Mouse (Mus musculus): Measurements from ENCODE around the gene Polr2b. TPM values are rescaled to one million over a fixed set of nuclear protein-coding genes. Genes with fewer than 3 reads are reported as not detected.

The Polr2b gene
- 16.1 and 16.2 TPM in 2 replicates for polyA plus RNA-seq (2012; rRNA removed)

GRCm38 (mm10) chr5:77309924-77310772 lies at the start of gene Polr2b, which contains the start of gene Noa1:
Gene Polr2b, plus strand, starts transcription at chr5:77310147.
Gene Noa1, minus strand, starts transcription at chr5:77310084.

GRCm38 (mm10) chr5:77265081-77265670 lies 44.8 kb upstream of the Polr2b start, which contains the start of gene Rest:
Gene Rest, plus strand, starts transcription at chr5:77265491.

Other genes starting within 250 kb of the Polr2b start
- 11.9 and 15.4 TPM in 2 replicates for gene Hopx, start 195.0 kb upstream of the Polr2b start, polyA plus RNA-seq (2012; rRNA removed)
- 0.06 and 0.19 TPM in 2 replicates for gene Spink2, start 98.7 kb upstream of the Polr2b start, polyA plus RNA-seq (2012; rRNA removed)
- gene Rest, start 44.7 kb upstream of the Polr2b start, polyA plus RNA-seq (2012; rRNA removed) = 3.4 and 3.6 TPM in 2 replicates
- 7.1 and 7.4 TPM in 2 replicates for gene Noa1, start 63 bp upstream of the Polr2b start, polyA plus RNA-seq (2012; rRNA removed)
- 44.6 and 60.1 TPM in 2 replicates for gene Igfbp7, start 97.9 kb downstream of the Polr2b start, polyA plus RNA-seq (2012; rRNA removed)